Mouse (Mus musculus) cerebellum, postnatal 36 days (tissue): Measurements from ENCODE around the gene Smarcb1.
A peak's percentile ranks its signal among the peaks of the same experiment; 100 is the strongest.
"Not testable (repeated sequence)": the region's sequence is repeated elsewhere in the genome, so short reads cannot be mapped to it uniquely, and the experiment has no call there.

ENCODE experiments used
- DNase-seq, 2 experiments: peaks; one replicate each; pipeline ENCODE4 v3.0.0; 2021 to 2022; ENCODE audit warnings: mixed read lengths in 2 of 2

Smarcb1 gene

DNA sequence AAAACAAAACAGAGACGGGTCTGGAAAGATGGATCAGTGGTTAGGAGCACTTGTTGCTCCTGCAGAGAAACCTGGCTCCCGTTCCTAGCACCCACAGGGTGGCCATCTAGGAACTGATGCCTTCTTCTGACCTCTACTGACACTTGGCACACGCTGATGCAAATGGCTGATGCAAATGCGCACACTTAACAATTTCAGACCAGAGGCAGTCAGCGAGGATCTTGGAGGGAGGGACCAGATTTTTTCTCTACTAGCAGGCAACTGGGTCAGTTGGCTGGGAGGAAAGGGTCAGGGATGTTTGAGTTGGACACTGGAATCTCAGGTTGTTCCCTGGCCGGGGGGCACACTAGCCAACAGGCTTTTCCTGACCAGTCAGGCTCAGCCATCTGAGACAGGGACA, 11.5 kb upstream of the Smarcb1 start, which contains the start of gene Chchd10:
Chchd10 (plus strand) TSS at position 240 of the 400 bp plus-strand sequence.
- DNase-seq = no peak

DNA sequence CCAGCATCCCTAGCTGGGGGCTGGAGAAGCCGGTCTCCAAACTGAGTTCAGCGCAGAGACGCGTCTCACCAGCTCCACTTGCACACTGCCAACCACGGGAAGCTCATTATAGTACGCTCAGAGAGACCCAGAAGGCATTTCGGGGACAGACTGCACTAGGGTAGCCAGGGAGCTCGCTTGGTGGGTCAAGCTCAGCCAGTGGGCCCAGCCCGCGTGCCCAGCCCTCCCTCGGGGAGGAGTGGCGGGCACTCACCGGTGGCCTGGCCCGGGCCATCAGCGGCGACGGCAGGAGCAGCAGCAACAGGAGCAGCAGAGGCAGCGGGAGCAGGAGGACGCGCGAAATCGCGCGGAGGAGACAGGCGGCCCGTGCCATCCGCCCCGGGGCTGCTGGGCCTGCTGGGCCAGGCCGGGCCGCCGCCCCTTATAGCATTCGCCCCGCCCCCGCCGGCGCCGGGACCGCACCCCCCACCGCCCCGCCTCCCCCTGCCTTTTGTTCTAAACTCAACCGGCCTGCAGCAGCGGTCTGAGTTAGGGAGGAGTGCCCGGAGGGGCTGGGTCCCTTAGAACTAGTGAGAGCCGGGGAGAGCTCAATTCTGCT, 10.8 kb upstream of the Smarcb1 start:
- peak; percentile 29 to 36 for DNase-seq

DNA sequence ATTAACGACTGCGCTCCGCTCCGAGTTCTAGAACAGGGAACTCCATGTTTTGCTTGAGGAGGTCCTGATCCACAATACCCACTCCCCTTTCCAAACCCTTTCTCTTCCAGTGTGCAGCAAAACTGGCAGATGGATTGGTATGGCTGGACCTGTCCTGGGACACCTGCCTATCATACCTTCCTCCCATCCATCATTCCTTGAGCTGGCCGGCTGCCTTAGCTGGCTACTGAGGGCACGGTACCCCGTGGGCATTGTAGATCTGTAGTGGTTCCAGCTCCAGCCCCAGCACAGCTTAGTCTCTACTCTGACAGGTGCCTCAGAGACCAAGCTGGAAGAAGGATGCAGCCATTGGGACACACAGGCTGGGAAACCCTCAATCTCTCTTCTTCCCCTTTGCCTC, 9.9 kb upstream of the Smarcb1 start:
- no peak for DNase-seq

DNA sequence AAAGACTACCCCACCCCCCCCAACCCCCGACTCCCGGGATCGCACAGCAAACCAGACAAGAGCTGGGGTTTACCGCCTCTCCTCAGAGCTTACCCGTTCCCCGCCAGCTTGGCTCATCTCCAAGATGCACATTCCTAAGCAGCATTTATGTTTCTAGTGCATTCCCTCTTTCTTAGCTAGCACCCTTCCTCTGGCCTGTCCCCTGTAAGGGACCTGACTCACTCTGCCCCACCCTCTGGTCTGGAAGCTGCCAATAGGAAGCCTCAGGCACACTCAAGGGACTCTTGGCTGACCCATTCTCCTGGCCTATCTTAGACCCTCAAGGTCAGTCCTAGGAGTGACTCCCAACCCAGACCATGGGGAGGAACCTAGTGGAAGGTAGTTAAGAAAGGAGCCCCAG, 8.9 kb upstream of the Smarcb1 start:
- no peak for DNase-seq

DNA sequence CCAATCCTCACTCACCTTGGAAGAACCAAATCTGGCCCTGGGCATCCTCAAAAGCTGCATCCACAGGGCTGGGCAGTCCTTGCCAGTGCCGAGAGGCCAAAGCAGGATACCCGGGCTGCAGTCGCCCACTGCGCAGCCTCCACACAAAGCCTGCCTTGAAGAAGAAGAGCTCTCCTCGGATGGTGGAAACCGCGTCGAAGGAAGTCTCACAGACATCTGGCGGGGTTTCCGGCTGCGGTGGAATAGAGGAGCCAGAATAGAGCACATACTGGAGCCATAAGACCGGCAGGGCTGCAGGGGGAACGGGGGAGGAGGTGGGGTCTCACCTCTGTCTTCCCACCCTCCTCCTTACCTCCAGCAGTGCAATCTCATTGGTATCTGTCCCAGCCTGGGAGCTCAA, 5.0 kb upstream of the Smarcb1 start:
- DNase-seq = no peak

DNA sequence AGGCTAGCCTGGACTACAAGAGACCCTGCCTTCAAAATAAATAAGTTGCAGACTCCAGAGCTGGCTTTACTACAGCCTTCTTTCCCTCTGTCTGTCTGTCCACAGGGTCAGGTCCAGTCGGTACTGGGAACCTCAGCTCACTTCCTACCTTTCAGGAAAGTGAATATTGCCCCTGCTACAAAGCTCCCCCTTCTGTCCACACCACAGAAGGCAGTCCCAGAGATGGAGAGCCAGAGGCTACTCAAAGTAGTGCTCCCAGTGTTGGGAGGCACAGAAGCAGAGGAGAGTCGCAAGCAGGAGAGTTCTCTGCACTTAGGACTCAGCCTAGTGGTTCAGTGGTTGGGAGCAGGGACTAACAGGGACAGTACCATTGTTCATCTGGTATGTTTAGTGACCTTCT, 2.9 kb upstream of the Smarcb1 start:
- DNase-seq = no peak

DNA sequence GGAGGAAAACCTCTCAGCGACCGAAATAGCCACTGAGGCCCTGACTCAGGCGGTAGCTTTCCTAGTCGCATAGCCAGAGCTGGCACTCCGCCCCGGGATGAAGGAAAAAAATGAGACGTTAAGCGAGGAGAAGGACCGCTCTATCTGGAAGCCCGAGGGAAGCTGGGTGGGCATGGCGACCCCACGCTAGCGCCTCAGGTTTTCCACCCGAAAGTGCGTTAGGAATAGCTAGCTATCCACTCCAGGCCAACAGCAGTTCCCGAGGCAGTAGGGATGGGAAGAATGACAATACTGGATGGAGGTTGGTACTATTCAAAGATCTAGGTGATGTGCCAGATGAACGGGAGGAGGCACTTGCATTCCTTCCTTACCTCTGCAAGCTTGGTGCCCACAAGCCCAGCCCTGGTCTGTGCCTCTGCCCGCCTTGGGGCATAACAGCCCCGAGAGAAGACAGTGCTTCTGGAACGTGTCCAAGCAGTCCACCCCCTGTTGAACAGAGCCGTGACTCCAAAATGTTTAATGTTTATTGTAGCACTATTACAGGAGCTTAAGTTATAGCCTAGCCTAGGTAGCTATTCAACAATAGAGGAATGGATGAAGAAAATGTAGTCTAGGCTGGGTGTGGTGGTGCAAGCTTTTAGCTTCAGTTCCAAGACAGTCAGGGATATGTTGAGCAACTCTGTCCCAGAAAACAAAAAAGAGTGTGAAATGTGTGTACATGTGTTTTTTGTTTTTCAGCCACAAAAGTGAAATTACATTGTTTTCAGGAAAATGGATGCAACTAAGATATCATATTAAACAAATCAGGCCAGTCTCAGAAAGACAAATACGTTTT, 526 bp upstream of the Smarcb1 start:
- DNase-seq = peak; percentile 45 to 53

DNA sequence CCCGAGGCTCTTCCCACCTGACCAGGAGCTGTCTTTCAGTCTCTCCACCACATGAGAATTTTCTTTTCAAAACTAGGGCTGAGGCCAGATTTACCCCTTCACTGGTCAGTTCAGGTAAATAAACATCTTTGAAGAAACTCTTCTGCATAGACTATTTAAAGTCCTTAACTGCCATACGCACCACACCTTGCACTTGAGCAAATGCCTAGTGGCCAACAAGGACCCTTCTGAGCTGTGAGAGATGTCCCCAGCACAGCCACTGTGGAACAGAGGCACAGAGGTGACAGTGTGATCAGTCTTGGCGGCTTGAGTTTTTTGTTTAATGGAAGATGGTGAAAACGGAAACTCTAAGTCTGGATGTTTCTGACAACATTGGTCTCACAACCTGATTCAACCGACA, 2.4 kb downstream of the Smarcb1 start:
- DNase-seq = no peak

DNA sequence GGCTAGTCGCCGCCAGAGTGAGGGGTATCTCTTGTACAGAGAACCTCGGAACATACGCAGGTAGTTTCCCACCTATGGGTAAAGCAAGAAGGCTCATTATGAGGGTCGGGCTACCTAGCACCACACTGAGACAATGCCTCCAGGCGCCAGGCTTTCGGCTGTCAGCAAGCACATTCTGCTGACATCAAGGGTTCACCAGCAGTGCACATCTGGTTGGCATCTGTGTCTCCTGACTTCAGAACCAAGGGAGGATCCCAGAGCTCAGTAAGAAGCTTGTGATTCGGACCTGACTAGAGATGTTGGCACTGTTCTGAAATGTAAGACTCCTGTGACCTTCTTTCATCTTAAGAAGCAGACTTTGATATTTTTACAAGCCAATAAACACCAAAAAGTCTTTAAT, 4.6 kb downstream of the Smarcb1 start:
- no peak for DNase-seq

DNA sequence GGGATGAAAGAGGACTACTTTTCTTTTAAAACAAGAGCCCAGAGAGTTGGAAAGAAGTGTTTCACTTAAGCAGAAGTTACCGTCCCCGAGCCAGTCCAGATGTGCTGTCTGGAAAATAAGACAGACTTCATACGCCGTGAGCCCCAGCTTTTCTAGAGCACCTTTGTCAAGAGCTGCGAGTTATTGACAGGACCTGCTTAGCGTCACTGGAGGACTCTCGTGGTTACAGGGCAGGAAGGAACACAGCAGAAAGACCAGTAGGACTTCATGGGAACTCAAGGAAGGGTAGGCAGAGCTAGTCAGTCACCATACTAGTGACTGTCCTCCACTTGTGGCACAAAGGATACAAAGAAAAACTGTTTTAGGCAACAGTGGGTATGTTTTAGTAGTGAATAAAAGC, 5.9 kb downstream of the Smarcb1 start:
- DNase-seq = no peak

DNA sequence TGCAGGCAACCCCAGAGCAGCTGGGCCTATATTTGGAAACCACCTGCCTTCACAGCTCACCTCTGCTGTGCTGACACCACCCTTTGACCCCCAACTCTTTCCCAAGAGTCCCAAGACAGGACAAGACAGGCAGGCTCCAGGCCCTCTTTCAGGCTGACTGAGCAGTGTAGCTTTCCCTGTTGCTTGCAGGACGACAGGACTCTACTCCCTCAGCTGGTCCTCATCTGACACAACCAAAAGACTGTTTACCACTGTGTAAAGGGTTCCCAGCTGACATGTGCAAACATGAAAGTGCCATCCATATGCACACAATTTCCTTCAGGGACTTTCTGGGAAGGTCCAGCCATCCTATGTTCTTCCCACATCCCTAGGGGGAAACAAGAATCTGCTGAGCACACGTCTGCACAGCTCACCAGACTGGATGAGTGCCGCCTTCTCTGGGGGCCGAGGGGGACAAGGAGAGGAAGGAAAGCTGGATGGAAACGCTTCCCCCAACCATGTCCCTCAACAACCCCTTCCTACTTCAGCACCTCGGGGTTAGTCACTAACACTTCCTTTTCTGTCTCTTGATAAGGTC, 8.3 kb downstream of the Smarcb1 start:
- DNase-seq = no peak

DNA sequence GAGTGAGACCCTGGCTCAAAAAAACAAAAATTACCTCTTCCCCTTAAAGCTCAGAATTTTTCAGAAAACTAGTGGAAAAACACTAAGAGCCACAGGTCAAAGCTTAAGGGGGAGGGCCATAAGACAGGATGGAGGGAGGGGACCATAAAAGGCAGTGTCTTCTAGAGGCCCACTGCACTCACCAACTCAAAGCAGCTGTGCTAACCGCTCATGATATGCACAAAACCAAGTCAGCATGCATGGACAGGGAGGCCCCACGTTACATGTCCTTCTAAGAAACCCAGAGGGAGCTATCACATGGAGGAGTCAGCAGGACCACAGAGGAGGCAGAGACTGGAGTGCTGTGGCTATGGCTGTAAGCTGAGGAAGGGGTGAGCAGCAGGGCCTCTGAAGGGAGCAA, 10.7 kb downstream of the Smarcb1 start:
- DNase-seq = no peak

DNA sequence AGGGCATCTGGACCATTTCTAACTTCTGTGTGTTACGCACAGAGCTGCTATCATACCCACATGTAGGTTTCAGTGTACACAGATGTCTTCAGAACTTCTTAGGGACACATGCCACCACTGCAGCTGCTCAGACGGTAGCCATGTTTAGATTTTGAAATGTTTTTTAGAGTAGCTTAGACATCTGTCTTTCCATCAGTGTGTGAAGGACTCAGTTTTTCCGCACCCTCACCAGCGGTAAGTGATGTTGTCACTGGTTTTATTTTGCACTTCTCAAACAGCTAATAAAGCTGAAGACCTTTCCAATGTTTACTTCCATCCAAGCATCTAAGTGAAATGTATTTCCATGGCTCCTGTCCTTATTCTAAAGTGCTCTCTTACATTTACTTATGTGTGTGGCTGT, 14.5 kb downstream of the Smarcb1 start:
- DNase-seq = no peak

DNA sequence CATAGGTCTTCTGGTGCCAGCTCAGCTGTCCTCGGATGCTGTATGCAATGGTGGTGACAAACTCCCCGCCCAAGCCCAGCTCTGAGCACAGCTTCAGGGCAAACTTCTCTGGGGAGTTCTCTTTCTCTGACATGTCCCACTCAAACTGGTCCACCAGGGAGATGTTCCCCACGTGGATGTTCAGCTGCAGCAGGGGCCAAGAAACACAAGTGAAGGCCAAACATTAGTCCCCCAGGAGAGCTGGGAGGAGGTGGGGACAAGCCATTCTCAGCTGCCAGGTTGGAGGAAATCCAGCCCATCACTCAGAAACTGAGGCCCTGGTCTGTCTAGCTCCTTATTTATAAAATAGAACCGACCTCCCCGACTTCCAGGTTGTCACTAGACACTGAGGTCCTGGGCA, 17.0 kb downstream of the Smarcb1 start:
- no peak for DNase-seq

DNA sequence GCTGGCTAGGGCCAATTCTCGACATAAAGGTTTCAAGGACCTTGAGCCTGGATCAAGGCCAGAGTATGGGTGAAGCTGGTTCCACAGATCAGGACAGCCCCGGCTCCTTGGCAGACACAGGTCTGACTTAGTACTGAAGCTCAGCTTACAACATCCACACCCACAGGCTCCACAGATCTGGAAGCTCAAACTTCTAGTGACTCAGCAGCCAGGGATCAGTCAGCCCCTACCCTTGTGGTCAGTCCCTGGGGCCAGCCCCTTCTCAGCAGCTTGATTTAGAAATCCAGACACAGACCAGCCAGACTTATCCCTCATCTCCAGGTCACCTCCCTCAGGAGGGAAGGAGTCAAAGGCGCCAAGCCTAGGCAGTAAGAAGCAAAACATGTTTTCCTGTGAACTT, 22.6 kb downstream of the Smarcb1 start:
- no peak for DNase-seq

DNA sequence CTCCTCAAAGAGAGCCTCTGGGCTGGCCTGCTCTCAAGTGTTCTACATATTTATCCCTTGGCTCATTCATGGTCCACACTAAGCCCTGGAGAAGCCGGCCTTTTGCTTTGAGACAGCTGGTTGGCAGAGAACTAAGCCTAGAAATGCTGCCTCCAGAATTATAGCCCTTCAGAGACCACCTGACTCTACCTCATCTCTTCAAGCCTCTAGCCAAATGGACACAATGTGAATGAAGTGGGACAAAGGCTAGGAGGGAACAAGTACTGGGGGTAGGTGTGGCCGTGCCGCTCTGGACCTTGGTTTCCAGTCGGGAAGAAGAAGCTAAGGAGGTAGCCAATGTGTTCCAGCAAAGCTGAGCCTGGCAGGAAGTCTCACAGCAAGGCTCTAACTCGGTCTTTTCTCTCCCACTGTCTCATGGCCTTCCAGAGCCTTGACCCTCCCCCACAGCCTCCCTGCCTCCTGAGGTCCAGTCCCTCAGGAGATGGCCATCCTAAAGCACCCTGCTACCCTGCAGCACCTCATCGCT, 23.3 kb downstream of the Smarcb1 start:
- no peak for DNase-seq

DNA sequence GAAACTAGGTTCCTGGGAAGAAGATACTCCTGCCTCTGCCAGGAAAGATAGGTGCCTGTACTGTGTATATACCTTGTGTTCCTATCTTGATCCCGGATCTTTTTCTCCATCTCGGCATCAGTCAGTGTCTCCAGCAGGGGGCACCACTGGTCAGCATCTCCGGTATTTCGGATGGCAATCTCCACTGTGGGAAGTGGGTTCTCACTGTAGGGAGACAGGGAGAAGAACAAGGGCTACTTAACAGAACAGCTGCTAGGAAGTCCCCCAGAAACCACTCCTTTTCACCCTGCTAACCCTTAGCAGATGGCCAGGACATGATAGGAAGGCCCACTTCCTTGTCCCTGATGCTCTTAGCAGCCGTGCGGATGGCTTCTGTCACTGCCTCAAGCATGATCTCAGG, 24.0 kb downstream of the Smarcb1 start:
- peak; percentile 84 to 86 for DNase-seq

DNA sequence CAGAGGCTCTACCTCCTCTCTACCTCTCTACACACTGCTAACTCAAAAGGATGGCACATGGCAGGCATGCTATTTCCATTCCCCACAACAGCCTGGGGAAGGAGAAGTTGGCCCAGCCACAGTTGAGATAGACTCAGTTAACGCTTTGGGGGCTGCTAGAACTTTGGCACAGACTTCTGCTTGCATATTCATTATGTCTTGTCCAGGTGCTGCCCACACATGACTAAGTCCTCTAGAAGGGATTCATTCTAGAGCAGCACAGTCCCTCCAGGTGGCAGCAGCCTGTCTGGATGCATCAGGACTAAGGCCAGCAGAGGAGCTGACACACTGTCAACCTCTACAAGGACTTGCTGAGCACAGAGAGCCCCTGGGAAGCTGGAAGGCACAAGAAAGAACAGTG, 25.2 kb downstream of the Smarcb1 start:
- DNase-seq = no peak

DNA sequence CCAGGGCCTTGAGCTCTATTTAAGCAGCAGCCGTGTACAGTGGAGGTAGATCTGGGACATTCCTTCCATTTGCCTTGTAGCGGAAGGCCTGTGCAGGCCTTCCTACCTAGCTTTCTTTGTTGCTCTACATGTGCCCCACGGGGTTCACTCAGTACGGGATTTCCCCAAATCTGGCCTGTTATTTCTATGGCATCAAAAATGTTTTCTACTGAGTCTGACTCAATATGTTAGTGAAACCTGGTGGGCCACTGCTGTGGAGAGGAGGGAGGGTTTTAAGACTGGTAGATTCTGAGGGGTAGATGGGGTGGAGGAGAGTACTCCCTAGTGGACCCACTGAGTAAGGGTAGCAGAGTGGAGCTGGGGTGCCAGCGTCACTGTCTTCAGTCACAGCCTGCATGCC, 25.7 kb downstream of the Smarcb1 start:
- no peak for DNase-seq

DNA sequence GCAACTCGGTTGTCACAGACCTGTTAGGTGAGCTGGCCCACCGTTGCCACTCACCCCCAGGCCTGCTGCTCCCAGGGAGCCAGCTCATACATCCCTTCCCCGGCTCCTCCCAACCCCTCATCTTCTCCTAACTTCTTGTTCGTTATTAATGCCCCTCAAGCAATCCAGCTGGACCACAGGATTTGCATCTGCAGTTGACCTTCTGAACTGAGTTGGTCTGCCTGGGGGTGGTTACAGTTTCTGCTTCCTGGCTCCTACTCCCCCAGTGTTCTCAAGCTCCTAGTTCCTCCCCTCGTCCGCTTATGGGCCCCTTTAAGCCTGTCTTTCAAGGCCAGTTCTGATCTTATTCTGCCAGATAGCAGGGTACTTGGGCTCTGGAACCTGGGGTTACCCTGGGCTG, 26.8 kb downstream of the Smarcb1 start:
- DNase-seq = no peak

DNA sequence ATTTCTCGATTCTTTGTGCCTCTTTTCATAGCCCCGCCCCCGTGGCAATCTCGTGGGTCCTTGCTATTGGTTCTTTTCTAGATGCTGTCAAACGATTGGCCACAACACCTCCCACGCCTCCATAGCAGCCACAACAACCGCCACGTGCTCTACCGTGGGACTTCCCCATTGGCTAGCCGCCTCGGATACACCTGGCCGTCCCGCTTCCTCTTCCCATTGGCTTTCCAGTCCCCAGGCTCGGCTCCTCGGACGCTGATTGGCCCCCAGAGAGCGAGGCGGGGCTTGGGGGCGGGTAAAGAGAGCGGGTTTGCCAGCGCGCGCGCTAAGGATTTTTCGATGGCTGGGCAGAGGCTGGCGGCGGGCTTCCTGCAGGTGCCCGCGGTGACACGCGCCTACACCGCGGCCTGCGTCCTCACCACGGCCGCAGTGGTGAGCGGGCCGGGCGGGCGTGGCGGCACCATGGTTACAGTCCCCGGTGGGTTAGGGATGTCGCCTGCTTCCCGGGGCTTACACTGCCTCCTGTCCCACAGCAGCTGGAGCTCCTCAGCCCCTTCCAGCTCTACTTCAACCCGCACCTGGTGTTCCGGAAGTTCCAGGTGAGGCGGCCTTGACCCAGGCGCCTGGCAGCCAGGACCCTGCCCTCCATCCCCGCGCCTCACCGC, 28.2 kb downstream of the Smarcb1 start, which contains the start of gene Derl3:
Derl3 (plus strand) TSS at position 325 of the 662 bp plus-strand sequence.
- DNase-seq = peak; percentile 93 to 94

DNA sequence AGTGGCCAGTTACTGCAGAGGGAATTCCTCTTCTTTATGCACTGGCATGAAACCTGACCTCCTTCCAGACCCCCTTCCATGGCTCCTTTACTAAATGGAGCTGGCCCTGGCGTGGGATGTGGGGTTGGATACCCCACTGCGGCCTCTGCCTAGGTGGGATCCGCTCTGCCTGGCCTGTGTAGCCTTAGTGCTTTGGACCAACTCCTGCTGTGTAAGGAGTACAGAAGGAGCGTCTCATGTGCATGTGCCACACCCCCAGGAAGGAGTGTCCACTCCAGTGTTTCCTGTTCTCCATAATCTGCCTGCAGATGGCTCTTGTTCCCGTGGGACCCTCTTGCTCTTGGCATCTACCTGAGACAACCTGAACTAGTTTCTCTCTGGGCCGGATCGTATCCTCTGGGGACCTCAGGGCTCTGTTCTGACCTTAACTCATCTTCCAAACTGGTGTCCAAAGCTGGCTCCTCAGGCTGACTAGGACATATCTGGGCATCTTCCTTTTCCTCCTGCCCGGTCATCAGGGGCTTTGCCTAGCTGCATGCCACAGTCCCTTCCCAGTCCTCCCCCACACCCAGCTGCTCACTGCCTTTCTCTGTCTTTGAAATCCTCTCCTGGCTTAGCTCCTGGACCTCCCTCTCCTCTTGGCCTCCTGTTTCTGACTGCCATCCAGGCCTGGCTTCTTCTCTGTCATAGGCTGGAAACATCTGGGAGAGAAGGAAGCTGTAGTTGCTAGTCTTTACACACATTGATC, 31.8 kb downstream of the Smarcb1 start:
- no peak for DNase-seq

DNA sequence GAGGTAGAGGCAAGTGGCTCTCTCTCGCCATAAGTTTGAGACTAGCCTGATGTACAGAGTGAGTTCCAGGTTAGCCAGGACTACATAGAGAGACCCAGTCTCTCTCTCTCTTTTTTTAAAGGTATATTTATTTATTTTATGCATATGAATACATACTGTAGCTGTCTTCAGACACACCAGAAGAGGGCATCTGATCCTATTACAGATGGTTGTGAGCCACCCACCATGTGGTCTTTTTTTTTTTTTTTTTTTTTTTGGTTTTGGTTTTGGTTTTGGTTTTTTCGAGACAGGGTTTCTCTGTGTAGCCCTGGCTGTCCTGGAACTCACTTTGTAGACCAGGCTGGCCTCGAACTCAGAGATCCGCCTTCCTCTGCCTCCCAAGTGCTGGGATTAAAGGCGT, 33.9 kb downstream of the Smarcb1 start:
- DNase-seq = not testable (repeated sequence)
